Mouse (Mus musculus) spleen, adult 2 months (tissue): ENCODE measurements at regions not wholly inside any gene's neighbourhood (a gene's known extent, or its start where the extent isn't known, plus 50 kb on each side); places are given as distances from the start of the nearest gene placed in this dataset.

Source experiments
- DNase-seq, 2 experiments: peaks; one replicate each; pipeline versions ENCODE4 v3.0.0 to v3.0.0-alpha.2; 2012 to 2021; ENCODE audit warnings: low spot score in 2 of 2, low read depth in 1 of 2
- H3K27ac ChIP-seq: fragments of 200-500 bp; 2 replicates; pipeline ENCODE4 v1.5.1; 2012; ENCODE audit warnings: low read length, inconsistent platforms; ENCODE audit not compliant: insufficient read depth
- H3K27me3 ChIP-seq: fragments of 200-500 bp; 2 replicates; pipeline ENCODE4 v1.6.1; 2012; ENCODE audit warnings: mild to moderate bottlenecking, moderate library complexity, low read length, inconsistent platforms; ENCODE audit not compliant: control insufficient read depth, insufficient read depth
- H3K36me3 ChIP-seq: fragments of 200-500 bp; 2 replicates; pipeline ENCODE4 v1.6.1; 2012; ENCODE audit warnings: mild to moderate bottlenecking, low read length, inconsistent platforms; ENCODE audit not compliant: control insufficient read depth, insufficient read depth
- H3K4me1 ChIP-seq: fragments of 200-500 bp; 2 replicates; pipeline ENCODE4 v1.6.1; 2011; ENCODE audit warnings: inconsistent platforms; ENCODE audit not compliant: control insufficient read depth, insufficient read depth, insufficient read length
- H3K4me3 ChIP-seq: fragments of 200-500 bp; 2 replicates; pipeline ENCODE4 v1.5.1; 2011; ENCODE audit warnings: mild to moderate bottlenecking, inconsistent platforms; ENCODE audit not compliant: insufficient read depth, insufficient read length; ENCODE audit errors: extremely low read depth
- CTCF ChIP-seq: fragments of 200-500 bp; IDR thresholded peaks from 2 replicates; pipeline ENCODE4 v1.5.1; 2011; ENCODE audit warnings: mild to moderate bottlenecking, inconsistent platforms; ENCODE audit not compliant: insufficient read depth, insufficient read length, insufficient replicate concordance; ENCODE audit errors: extremely low read depth
- POLR2A ChIP-seq: fragments of 200-500 bp; IDR thresholded peaks from 2 replicates; pipeline ENCODE4 v1.6.1; 2011; ENCODE audit warnings: low read depth, low read length, inconsistent platforms
- WGBS: fragments of 180-500 bp; shearing (Covaris S2); methylation state at CpG from one replicate; pipeline ENCODE4 v1.1.7; 2018; 5-methylcytosine and 5-hydroxymethylcytosine counted together

DNA sequence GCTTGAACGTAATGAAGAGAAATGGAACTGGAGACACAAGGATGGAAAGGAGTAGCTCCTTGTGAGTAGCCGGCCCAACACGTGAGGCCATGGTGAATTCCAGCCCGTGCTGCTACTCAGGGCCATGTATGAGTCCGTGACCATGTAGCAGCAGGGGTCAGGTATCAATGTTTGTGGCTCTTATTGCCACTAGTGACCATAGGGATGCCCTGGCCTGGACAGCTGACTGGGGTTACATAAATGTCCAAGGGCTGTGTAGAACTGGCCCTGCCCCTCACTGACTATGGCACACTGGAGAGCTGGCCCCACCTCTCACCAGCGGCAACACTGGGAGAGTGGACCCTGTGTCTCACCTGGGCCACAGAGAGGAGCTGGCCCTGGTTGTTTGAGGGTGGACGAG lies 84.1 kb upstream of the Tmem260 start:
- H3K27me3 ChIP-seq: no peaks in the 10 kb centered on the region
- no peak overlapping the region for H3K27ac ChIP-seq
- 92% methylated on average over 7 of the region's 7 CpGs for WGBS
- no peak for TF ChIP-seq CTCF
- TF ChIP-seq POLR2A: no peak
- H3K36me3 ChIP-seq: no peaks in the 10 kb centered on the region
- DNase-seq: no peak
- H3K4me3 ChIP-seq: no peak overlapping the region
- H3K4me1 ChIP-seq: no peaks in the 10 kb centered on the region

- no peaks in the 10 kb centered on the region for H3K4me1 ChIP-seq
- no peak overlapping the region for H3K27ac ChIP-seq
- no peak overlapping the region for H3K4me3 ChIP-seq
- peak in 1 of 2 experiments; percentile 25 for DNase-seq
- WGBS: 18% methylated on average over 7 of the region's 7 CpGs
- H3K36me3 ChIP-seq: no peaks in the 10 kb centered on the region
- no peaks in the 10 kb centered on the region for H3K27me3 ChIP-seq
- TF ChIP-seq POLR2A (no peak), CTCF (peak; percentile 53; the same call in 1 of the 2 replicates)
These were observed 78.9 kb upstream of the Tmem260 start for GRCm38 (mm10) chr14:48367006-48367405.

DNA sequence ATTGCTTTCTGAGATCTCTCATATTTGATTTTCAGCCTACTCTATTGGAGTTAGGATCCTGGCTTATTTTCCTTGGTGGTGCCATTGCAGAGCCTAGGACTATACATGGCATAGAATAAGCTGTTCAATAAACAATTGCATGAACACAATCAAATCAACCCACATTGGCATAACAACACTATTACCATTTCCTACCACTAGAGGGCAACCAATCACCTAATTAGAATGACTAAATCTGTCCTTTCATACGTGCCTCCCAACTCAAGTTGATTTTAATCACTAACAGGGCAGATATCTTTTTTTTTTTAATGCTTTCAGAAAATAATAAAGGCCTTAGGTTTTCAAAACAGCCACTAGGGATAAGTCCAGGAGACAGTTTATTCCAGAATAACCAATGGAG lies 75.6 kb upstream of the Tmem260 start:
- peak in 1 of 2 experiments; percentile 17 for DNase-seq
- no peak overlapping the region for H3K27ac ChIP-seq
- no peaks in the 10 kb centered on the region for H3K27me3 ChIP-seq
- TF ChIP-seq POLR2A: no peak
- no peak for TF ChIP-seq CTCF
- no peaks in the 10 kb centered on the region for H3K4me1 ChIP-seq
- no peaks in the 10 kb centered on the region for H3K36me3 ChIP-seq
- H3K4me3 ChIP-seq: no peak overlapping the region
- 3% methylated on average over 1 of the region's 1 CpGs for WGBS

DNA sequence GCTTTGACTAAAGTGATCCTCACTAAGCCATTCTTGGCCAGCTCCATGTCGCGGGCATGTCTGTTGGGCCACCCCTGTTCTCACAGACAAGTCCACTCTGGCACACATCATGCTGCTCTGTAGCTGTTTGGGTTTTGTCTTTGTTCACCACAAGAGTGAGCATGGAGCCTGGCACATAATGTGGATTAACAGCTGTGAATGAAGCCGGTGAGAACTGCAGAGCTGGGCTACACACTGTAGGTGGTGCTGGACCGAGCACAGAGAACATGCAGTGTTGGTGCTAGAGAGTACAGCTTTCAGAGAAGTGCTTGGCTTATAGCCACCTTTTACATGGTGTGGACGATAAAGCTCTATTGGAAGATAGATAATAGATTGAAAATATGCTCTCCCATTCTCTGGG lies 74.2 kb upstream of the Tmem260 start:
- TF ChIP-seq POLR2A (no peak), CTCF (no peak)
- Histone ChIP-seq H3K4me1 (no peaks in the 10 kb centered on the region), H3K4me3 (no peak overlapping the region), H3K27ac (no peak overlapping the region), H3K27me3 (no peaks in the 10 kb centered on the region), H3K36me3 (no peaks in the 10 kb centered on the region)
- DNase-seq: no peak
- WGBS: 64% methylated on average over 5 of the region's 5 CpGs

- no peaks in the 10 kb centered on the region for H3K27me3 ChIP-seq
- no peaks in the 10 kb centered on the region for H3K4me1 ChIP-seq
- peak in 1 of 2 experiments; percentile 5 for DNase-seq
- H3K4me3 ChIP-seq: no peak overlapping the region; the same call in 1 of the 2 replicates
- no peak overlapping the region; the same call in 1 of the 2 replicates for H3K27ac ChIP-seq
- WGBS: 37% methylated on average over 5 of the region's 5 CpGs
- no peak for TF ChIP-seq CTCF
- no peak for TF ChIP-seq POLR2A
- no peaks in the 10 kb centered on the region for H3K36me3 ChIP-seq
These were observed 69.8 kb upstream of the Tmem260 start for GRCm38 (mm10) chr14:48376112-48376511.
